Mouse (Mus musculus) cerebellum, adult 2 months (tissue): Measurements from ENCODE around the gene Cdca7l. TPM values are rescaled to one million over a fixed set of nuclear protein-coding genes. Genes with fewer than 3 reads are reported as not detected.
"Not testable (repeated sequence)": the region's sequence is repeated elsewhere in the genome, so short reads cannot be mapped to it uniquely, and the experiment has no call there.

Source experiments
- DNase-seq, 2 experiments: peaks; one replicate each; pipeline ENCODE4 v3.0.0; 2021
- H3K27ac ChIP-seq: fragments of 200-500 bp; 2 replicates; pipeline ENCODE4 v1.5.1; 2012; ENCODE audit warnings: low read length, control low read depth, inconsistent platforms; ENCODE audit not compliant: insufficient read depth
- H3K27me3 ChIP-seq: fragments of 200-500 bp; 2 replicates; pipeline ENCODE4 v1.6.1; 2012; ENCODE audit warnings: inconsistent platforms, mild to moderate bottlenecking, low read length, moderate library complexity; ENCODE audit not compliant: control insufficient read depth, insufficient read depth
- H3K4me1 ChIP-seq: fragments of 200-500 bp; 2 replicates; pipeline ENCODE4 v1.6.1; 2011; ENCODE audit warnings: low read length; ENCODE audit not compliant: control insufficient read depth, insufficient read depth
- H3K4me3 ChIP-seq: fragments of 200-500 bp; replicated peaks from 2 replicates; pipeline ENCODE3; 2011; ENCODE audit warnings: mild to moderate bottlenecking, low read depth, low read length, control low read depth; ENCODE audit not compliant: insufficient read depth
- CTCF ChIP-seq: fragments of 200-500 bp; IDR thresholded peaks from 2 replicates; pipeline ENCODE4 v1.5.1; 2011; ENCODE audit warnings: low read depth, mild to moderate bottlenecking, control low read depth, low read length, moderate library complexity, borderline replicate concordance; ENCODE audit not compliant: insufficient read depth
- POLR2A ChIP-seq: fragments of 200-500 bp; IDR thresholded peaks from 2 replicates; pipeline ENCODE4 v1.6.1; 2011; ENCODE audit warnings: low read length, control low read depth, borderline replicate concordance; ENCODE audit not compliant: insufficient read depth
- WGBS: fragments of 180-500 bp; shearing (Covaris S2); methylation state at CpG from one replicate; pipeline ENCODE4 v1.1.7; 2018; 5-methylcytosine and 5-hydroxymethylcytosine counted together
- polyA plus RNA-seq: library from polyadenylated mRNA; depleted of rRNA; stranded (reverse); fragments of >200 nt; gene quantifications from 2 replicates; pipeline ENCODE4 v1.2.3, GENCODE M21; 2012

The Cdca7l gene
- polyA plus RNA-seq, 1 experiment = 1.0 TPM

DNA sequence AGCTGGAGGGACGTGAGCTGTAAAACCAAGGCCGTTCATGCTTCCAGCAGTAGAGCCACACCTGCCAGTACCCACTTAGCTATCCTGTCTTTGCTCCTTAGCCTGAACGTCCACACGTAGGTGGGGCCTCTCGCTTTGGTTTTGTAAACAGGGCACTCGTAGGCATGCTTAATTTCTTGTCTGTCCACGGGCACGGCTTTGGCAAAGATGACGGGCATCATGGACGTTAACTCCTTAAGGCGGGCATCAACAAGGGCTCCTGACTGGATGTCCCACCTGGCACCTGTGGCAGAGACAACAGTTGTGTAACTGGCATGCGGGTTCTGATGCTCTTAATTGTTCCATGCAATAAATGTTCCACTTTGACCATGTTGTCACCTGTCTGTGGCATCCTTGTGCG is 74.3 kb downstream of the Cdca7l start:
- H3K4me1 ChIP-seq = no peaks in the 10 kb centered on the region
- DNase-seq = no peak
- 90% methylated on average over 13 of the region's 13 CpGs for WGBS
- no peaks in the 10 kb centered on the region for H3K27me3 ChIP-seq
- TF ChIP-seq POLR2A (no peak), CTCF (no peak)
- H3K27ac ChIP-seq = no peak overlapping the region
- no peak overlapping the region for H3K4me3 ChIP-seq

DNA sequence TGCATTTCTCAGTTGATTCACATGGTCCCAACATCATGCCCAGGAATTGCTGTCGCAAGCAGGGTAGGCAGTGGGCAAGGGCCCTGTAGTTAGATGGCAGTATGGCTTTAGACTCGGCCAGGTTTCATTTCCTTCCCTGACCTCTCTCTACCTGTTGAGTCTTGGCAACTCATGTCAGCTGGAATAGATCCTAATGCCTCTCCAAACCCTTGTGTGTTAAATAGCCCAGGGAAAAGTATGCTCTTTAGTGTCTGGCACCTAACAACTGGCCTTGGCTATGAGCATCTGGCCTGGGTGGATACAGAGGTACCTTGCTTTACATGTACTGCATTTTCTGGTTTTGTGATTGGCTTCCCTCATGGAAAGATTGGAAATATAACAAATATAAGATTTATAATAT is 80.5 kb downstream of the Cdca7l start:
- H3K4me1 ChIP-seq = no peaks in the 10 kb centered on the region
- DNase-seq = no peak
- H3K27me3 ChIP-seq = no peaks in the 10 kb centered on the region
- no peak overlapping the region for H3K27ac ChIP-seq
- TF ChIP-seq CTCF (no peak), POLR2A (no peak)
- whole genome bisulfite sequencing = 67% methylated on average over 2 of the region's 2 CpGs
- no peak overlapping the region for H3K4me3 ChIP-seq

DNA sequence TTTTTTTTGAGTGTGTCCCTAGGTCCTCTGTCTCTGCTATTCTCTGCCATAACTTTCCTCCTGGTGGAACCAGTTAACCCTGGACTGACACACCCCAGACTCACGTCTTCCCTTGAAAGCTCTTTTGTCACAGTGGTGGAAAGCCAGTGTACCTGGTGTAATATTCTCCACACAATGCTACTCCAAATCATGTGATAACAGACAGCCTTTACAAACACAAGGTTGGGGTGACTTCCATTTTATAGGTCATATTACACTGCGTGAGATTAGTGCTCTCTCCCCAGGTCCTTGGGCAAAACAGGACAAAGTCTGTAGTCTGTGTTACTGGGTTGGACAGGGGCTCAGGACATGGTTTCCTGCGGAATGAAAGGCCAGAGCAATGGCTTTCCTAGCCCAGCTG is 83.3 kb downstream of the Cdca7l start:
- H3K27ac ChIP-seq = no peak overlapping the region
- H3K4me3 ChIP-seq = no peak overlapping the region
- no peak for DNase-seq
- TF ChIP-seq POLR2A (no peak), CTCF (no peak)
- H3K4me1 ChIP-seq = no peaks in the 10 kb centered on the region
- 90% methylated on average over 3 of the region's 3 CpGs for WGBS
- no peaks in the 10 kb centered on the region for H3K27me3 ChIP-seq

DNA sequence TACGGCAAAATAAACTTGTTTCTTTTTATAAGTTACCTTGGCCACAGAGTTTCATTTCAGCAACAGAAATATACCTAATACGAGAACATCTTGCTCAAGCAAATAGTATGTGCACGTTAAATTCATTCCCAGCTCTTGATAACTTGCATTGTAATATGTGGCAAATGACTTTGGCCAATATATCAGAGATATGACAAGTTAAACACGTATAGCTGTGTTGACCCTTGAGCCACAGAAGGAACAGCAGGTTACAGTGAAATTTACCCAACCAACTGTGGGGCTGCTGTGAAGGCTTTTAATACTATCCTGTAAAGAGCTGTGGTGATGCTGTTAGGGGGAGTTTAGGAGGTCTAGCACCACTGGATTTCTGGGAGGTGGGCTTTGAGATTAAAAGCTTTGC is 96.7 kb downstream of the Cdca7l start:
- H3K4me1 ChIP-seq, H3K27ac ChIP-seq, H3K27me3 ChIP-seq, H3K4me3 ChIP-seq, DNase-seq: not testable (repeated sequence)
- WGBS = 100% methylated on average over 1 of the region's 4 CpGs

DNA sequence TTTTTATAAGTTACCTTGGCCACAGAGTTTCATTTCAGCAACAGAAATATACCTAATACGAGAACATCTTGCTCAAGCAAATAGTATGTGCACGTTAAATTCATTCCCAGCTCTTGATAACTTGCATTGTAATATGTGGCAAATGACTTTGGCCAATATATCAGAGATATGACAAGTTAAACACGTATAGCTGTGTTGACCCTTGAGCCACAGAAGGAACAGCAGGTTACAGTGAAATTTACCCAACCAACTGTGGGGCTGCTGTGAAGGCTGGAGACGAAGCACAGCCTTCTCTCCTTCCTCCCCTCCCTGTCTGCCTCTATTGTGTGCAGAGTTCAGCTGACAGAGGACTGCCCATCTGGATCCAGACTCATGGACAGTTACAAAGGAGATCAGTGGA is 97.3 kb downstream of the Cdca7l start:
- H3K4me3 ChIP-seq, DNase-seq, H3K27ac ChIP-seq, H3K27me3 ChIP-seq, H3K4me1 ChIP-seq: not testable (repeated sequence)
- WGBS = 51% methylated on average over 2 of the region's 4 CpGs

DNA sequence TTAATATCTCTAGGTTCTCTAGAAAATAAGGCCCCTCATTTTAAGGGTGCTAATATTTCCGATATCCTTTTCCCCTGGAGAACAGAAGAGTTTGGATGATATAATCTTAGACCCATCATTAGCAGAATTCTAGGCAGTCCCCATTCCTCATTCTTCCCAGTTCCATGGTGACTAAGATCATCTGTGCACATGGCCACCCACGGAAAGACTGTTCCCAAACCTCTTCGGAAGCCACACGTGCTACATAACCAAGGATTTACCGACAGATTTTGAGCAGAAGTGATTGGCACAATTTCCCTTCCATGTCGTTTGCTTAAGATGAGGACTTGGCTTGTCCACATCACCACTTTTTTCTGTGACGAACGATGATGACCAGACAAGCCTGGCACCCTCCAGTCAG is 99.6 kb downstream of the Cdca7l start:
- Histone ChIP-seq H3K4me1 (no peaks in the 10 kb centered on the region), H3K27me3 (no peaks in the 10 kb centered on the region), H3K27ac (no peak overlapping the region), H3K4me3 (no peak overlapping the region)
- WGBS = 60% methylated on average over 8 of the region's 8 CpGs
- no peak for DNase-seq
- TF ChIP-seq POLR2A (no peak), CTCF (no peak)

DNA sequence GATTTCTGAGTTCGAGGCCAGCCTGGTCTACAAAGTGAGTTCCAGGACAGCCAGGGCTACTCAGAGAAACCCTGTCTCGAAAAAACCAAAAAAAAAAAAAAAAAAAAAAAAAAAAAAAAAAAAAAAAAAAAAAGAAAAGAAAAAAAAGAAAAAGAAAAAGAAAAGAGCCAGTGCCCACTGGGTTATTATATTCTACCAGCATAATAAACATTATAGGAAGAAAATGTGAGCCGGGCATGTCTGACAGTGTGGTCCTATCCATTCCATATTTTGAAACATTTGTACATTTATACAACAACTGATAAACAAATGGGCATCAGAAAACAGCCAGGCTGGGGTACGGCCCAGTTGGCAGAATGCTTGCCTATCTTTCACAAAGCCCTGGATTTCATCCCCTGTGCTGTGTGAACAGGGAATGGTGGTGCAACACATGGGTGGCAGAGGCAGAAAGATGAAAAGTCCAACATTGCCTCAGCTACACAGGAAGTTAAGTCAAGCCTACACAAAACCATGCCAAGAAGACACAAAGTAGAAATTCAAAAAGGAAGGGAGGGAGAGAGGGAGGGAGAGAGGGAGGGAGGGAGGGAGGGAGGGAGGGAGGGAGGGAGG is 101.2 kb downstream of the Cdca7l start:
- DNase-seq, H3K4me3 ChIP-seq, H3K4me1 ChIP-seq, H3K27ac ChIP-seq, H3K27me3 ChIP-seq: not testable (repeated sequence)
- WGBS = 76% methylated on average over 4 of the region's 4 CpGs

DNA sequence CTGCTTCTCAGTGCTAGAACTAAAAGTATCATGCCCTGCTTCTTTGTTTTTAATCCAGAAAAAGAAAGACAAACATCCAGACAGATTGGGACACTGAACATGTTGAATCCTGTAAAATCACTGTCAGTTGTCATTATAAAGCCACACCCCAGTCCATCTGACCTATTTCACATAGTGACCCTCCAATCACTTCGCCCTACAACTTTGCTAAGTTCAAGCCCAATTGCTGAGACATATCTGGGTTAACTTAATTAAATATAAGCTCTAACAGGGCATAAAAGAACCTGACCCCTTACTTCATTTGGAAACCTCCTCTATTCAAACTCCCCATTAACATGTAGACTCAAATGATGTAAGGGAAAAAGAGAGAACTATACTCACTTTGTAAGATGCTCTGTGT is 107.3 kb downstream of the Cdca7l start:
- 85% methylated on average over 1 of the region's 1 CpGs for WGBS
- Histone ChIP-seq H3K27me3 (no peaks in the 10 kb centered on the region), H3K27ac (no peak overlapping the region), H3K4me3 (no peak overlapping the region), H3K4me1 (no peaks in the 10 kb centered on the region)
- no peak for DNase-seq
- TF ChIP-seq CTCF (no peak), POLR2A (no peak)

DNA sequence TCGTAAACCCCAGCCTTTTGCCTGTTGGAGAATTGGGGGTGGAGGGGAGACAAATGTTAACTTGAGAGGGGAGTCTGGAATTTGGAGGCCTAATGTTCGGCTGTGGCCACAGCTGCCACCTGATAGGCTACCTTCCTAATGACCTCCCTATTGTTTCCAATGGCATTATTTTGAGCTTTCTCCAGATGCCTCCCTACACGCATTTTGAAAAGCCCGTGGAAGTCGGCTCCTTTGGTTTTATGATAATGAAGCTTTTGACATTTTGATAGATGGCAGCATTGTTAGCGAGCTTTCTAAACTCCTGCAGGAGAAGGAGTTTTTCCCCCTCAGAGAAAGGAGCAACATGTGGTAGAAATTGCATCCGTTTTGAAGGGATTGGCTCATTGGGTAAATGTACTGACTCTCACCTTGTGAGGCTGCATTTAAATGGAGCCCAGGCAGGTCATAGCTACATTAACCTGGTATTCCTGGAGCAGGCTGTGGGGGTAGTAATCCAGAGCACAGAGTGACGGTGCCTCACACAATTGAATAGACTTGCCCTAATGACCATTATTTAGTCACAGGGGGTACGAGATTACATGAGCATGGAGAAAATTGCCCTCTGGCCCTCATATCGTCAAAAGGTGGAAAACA is 110.6 kb downstream of the Cdca7l start:
- Histone ChIP-seq H3K27me3 (no peaks in the 10 kb centered on the region), H3K4me1 (no peaks in the 10 kb centered on the region), H3K4me3 (no peak overlapping the region), H3K27ac (no peak overlapping the region)
- WGBS = 32% methylated on average over 10 of the region's 10 CpGs
- DNase-seq = no peak
- no peak for TF ChIP-seq POLR2A
- TF ChIP-seq CTCF = no peak
